Mouse (Mus musculus) erythroblast, embryonic 14.5 days (primary cell): ENCODE results near the gene Ric3. TPM values are rescaled to one million over a fixed set of nuclear protein-coding genes. Genes with fewer than 3 reads are reported as not detected.
"Not testable (repeated sequence)": the region's sequence is repeated elsewhere in the genome, so short reads cannot be mapped to it uniquely, and the experiment has no call there.

Experiments
- H3K27me3 ChIP-seq: 2 replicates; pipeline ENCODE4 v1.6.1; 2012; ENCODE audit warnings: inconsistent platforms; ENCODE audit not compliant: control insufficient read depth
- H3K36me3 ChIP-seq: 2 replicates; pipeline ENCODE4 v1.6.1; 2012; ENCODE audit warnings: mild to moderate bottlenecking, inconsistent platforms; ENCODE audit not compliant: control insufficient read depth
- H3K4me1 ChIP-seq: 2 replicates; pipeline ENCODE4 v1.6.1; 2012; ENCODE audit warnings: inconsistent platforms; ENCODE audit not compliant: control insufficient read depth
- H3K4me3 ChIP-seq: replicated peaks from 2 replicates; pipeline ENCODE3; 2012; ENCODE audit warnings: moderate library complexity, mild to moderate bottlenecking, inconsistent platforms
- H3K9me3 ChIP-seq: 2 replicates; pipeline ENCODE4 v1.6.1; 2012; ENCODE audit warnings: low read length, inconsistent platforms, mixed read lengths; ENCODE audit not compliant: control insufficient read depth
- GATA1 ChIP-seq: IDR thresholded peaks from 2 replicates; pipeline ENCODE4 v1.6.1; 2012; ENCODE audit warnings: low read length, inconsistent platforms, mixed read lengths
- TAL1 ChIP-seq: IDR thresholded peaks from 3 replicates; pipeline ENCODE4 v1.6.1; 2012; ENCODE audit warnings: low read length, inconsistent platforms, mixed read lengths
- polyA plus RNA-seq: library from polyadenylated mRNA; stranded (reverse); fragments of >175 nt; gene quantifications from 2 replicates; pipeline ENCODE4 v1.2.3, GENCODE M21; 2012

Ric3 gene
- 0.07 TPM in 1 of 2 replicates, not detected in the other for polyA plus RNA-seq

DNA sequence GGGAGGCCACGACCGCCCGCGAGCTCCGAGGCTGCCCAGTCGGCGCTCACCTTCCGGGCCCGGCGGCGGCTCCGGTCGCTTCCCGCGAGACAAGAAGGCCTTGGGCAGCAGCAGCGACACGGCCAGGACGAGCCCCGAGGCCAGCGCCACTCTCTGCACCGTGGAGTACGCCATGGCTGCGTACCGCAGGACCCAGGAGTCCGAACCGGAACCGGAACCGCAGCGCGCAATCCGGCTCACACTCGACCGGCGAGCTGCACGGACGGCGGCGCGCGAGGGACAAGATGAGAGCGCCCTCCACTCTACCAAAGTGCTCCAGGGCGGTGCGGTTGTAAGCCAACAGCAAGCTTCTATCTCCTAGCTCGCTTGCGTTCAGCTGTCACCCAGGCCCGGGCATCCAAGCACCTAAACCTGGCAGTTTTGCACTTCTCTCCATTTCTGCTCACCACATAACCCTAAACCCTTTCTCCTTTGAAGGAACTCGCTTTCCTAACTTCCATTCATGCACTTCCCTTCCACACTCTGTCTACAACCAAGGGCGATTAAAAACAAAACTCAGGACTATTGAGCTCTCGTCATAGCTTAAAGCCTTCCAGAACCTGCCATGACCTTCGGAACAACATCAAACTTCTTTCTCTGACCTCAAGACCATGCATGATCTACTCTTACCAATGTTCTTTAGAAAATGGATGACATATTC is at the start of gene Ric3:
Ric3 (minus strand) TSS at position 219 of the 700 bp plus-strand sequence.
- no peaks in the 10 kb centered on the region for H3K36me3 ChIP-seq
- no peak for TF ChIP-seq GATA1
- TF ChIP-seq TAL1: no peak
- H3K9me3 ChIP-seq: no peaks in the 10 kb centered on the region
- peak within 1 kb of the TSS; percentile 62 for H3K4me3 ChIP-seq
- H3K4me1 ChIP-seq: peaks cover 8% of the 10 kb centered on the region
- peaks cover 31% of the 10 kb centered on the region for H3K27me3 ChIP-seq

DNA sequence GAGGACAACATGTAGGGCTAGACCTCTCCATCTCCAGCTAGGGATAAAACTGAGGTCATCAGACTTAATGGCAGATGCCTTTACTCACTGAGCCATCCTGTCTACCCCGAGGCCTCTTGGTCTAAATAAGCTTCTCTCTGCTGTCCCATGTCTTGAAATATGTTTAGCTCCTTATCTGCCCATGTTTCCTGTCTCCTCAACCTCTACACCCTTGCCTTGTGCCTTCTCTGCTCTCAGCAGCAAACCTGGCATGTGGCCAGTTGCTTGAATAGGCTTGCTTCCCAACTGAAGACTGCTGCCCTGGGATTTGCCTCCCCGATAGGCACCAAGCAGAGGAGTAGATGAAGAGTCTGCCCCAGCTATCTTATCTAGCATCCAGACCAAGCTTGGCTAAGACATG is 48.4 kb upstream of the Ric3 start:
- TF ChIP-seq GATA1: no peak
- Histone ChIP-seq H3K36me3 (no peaks in the 10 kb centered on the region), H3K4me1 (peaks cover 5% of the 10 kb centered on the region), H3K4me3 (no peak overlapping the region), H3K9me3 (peaks cover 3% of the 10 kb centered on the region; the same call in 1 of the 2 replicates), H3K27me3 (peaks cover 9% of the 10 kb centered on the region; the same call in 1 of the 2 replicates)

DNA sequence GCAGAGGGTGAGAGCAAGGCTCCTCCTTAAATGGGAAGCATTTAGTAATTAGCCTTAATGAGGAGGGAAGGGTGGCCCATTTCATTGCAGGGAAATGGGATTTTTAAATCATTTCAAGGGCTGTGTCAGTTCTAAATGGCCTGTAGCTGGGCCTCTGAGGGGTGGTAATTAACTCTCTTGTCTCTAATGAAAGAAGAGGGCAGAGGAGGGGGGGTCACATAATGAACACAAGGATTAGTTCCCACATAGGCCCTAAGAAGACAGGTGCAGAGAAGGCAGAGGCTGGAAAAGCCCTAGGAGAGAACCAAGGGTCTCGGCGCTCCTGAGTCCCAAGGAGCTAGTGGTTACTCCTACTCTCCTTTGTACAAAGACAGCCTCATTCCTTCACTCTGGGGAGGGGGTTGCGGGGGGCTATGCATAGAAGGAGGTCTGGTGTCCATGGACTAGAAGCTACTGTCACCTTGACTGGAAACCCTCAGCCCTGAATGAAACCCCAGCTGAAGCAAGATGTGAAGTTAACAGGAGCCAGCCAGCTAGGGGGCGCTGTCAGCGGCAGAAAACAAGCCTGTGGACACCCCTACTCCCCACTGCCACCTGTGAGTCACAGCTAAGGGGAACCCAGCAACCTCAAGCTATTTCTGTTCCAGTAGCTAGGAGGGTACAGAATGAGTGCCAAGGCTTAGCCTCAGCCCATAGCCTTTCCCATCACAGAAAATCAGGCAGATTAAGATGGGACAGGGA is 47.0 kb upstream of the Ric3 start:
- peaks cover 11% of the 10 kb centered on the region; the same call in 1 of the 2 replicates for H3K27me3 ChIP-seq
- no peaks in the 10 kb centered on the region for H3K36me3 ChIP-seq
- peaks cover 2% of the 10 kb centered on the region; the same call in 1 of the 2 replicates for H3K4me1 ChIP-seq
- peaks cover 3% of the 10 kb centered on the region; the same call in 1 of the 2 replicates for H3K9me3 ChIP-seq
- no peak overlapping the region for H3K4me3 ChIP-seq
- no peak for TF ChIP-seq GATA1
- TF ChIP-seq TAL1: no peak

DNA sequence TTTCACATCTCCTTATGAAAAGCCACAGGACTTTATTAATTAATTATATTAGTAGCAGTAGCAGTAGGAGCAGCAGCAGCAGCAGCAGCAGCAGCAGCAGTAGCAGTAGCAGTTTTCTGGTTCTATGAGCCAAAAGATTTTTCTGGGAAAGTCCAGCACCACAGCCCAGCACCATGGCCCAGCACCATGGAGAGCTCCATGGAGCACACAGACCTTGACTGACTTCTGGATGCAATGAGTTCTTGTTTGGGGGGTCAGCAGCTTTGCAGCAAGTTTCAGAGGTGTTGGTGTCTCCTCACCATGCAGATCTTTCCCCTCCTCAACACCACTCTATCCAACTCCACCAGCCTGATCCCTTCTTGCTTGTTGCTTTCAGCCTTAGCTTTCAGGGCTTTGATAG is 46.3 kb upstream of the Ric3 start:
- peaks cover 4% of the 10 kb centered on the region; the same call in 1 of the 2 replicates for H3K4me1 ChIP-seq
- peaks cover 3% of the 10 kb centered on the region; the same call in 1 of the 2 replicates for H3K9me3 ChIP-seq
- no peaks in the 10 kb centered on the region for H3K36me3 ChIP-seq
- TF ChIP-seq GATA1 (no peak), TAL1 (no peak)
- H3K27me3 ChIP-seq: peaks cover 16% of the 10 kb centered on the region
- H3K4me3 ChIP-seq: no peak overlapping the region

DNA sequence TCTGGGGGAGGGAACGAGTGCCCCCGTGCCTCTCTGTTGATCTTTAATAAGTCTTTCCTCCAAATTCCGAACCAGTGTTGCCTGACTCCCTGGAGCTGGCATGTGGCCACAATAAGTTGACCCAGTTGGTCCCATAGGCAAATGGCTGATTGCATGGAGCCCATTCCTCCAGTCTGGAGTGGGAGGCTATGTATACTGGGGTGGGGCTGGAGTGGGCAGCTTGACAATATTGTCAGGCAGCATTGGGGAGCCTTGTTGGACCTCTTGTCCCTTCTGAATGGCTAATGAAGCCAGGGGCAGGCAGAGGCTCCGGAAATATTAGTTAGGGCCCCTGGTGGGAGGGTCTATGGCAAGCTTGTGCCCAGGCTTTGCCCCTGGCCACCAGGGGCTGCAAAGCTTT is 32.8 kb upstream of the Ric3 start:
- peaks cover 61% of the 10 kb centered on the region for H3K4me1 ChIP-seq
- no peaks in the 10 kb centered on the region for H3K9me3 ChIP-seq
- H3K27me3 ChIP-seq: no peaks in the 10 kb centered on the region
- H3K36me3 ChIP-seq: no peaks in the 10 kb centered on the region
- H3K4me3 ChIP-seq: no peak overlapping the region
- TF ChIP-seq GATA1 (no peak), TAL1 (no peak)

DNA sequence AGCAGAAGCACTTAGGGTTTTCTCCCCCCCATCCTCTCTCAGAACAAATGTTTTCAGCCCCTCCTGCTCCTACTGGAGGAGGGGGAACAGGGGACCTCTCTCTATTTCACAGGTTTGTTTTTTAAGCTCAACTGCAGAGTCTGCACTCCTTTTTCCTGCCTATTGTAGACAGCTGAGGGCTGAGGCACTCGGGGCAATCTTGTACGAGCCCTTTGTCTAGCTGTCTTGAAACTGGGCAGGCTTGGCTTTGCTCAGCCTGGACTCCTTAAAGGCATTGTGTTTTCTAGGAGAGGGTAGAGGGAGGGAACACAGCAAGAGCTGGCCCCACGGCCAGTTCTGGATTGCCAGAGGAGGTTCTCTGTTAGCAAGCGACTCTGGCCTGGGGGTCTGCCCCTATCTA is 32.4 kb upstream of the Ric3 start:
- H3K36me3 ChIP-seq, H3K9me3 ChIP-seq, H3K4me3 ChIP-seq, H3K27me3 ChIP-seq: not testable (repeated sequence)
- H3K4me1 ChIP-seq: peaks cover 66% of the 10 kb centered on the region

DNA sequence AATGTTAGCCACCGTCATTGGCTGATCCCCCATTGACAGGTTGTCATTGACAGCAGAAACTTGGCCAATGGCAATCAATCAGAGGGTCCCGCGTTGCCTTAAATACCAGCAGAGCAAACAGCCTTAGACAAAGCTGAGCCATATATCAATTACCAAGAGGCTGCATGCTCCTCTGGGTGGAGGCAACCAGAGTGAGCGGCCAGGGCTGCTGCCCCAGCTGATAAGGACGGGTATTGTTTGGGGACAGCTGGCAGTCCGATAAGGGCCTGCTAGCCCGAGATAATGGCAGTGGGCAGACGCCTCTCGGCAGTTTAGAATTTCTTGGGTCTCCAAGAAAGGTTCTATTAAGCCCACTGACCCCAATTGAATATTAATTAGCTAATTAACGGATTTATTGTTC is 31.8 kb upstream of the Ric3 start:
- peak; percentile 98 for TF ChIP-seq GATA1
- peak; percentile 96 for TF ChIP-seq TAL1
- Histone ChIP-seq H3K9me3 (no peaks in the 10 kb centered on the region), H3K36me3 (no peaks in the 10 kb centered on the region), H3K4me1 (peaks cover 71% of the 10 kb centered on the region), H3K4me3 (peak overlapping the region; percentile 47), H3K27me3 (no peaks in the 10 kb centered on the region)

DNA sequence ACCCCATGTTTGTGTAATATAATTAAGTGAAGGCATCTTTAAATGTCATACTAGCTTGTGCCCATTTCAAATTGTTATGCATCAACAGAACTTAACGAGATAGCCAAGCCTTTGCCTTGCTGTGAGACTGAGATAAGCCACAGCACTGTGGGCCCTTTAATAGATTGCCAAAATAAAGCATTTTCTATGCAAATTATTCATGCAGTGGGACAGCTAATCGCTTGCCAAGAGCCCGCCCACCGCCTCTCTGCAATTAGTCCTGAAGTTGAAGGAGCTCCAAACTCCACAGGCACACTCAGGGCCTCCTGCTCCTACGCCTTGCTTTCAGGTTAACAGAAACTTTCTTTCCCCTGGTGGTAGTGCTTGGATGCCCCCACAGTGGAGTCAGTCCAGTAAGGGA is 27.9 kb upstream of the Ric3 start:
- TF ChIP-seq GATA1 (peak; percentile 53; the same call in 1 of the 2 replicates), TAL1 (peak; percentile 63)
- H3K36me3 ChIP-seq: no peaks in the 10 kb centered on the region
- peak overlapping the region; percentile 41 for H3K4me3 ChIP-seq
- H3K4me1 ChIP-seq: peaks cover 62% of the 10 kb centered on the region
- H3K27me3 ChIP-seq: no peaks in the 10 kb centered on the region
- H3K9me3 ChIP-seq: no peaks in the 10 kb centered on the region

DNA sequence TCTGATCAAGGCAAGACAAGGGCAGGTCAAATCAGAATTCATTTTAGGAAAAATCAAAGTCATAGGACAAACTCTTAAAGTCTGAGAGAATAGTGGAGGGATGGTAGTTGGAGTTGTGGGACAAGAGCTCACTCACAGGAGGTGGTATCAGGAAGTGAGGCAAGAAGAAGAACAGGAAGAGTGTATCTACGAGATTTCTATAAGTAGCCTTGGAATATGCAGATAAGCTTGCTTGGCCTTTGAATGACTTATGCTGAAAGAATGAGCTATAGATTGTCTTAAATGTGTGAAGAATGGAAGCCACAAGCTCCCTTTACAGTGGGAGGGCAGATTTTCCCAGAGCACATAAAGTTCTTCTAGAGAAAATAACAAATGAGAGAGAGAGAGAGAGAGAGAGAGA is 21.8 kb upstream of the Ric3 start:
- no peaks in the 10 kb centered on the region for H3K36me3 ChIP-seq
- no peaks in the 10 kb centered on the region for H3K9me3 ChIP-seq
- H3K4me1 ChIP-seq: peaks cover 13% of the 10 kb centered on the region
- H3K4me3 ChIP-seq: no peak overlapping the region
- TF ChIP-seq GATA1: no peak
- no peak for TF ChIP-seq TAL1
- no peaks in the 10 kb centered on the region for H3K27me3 ChIP-seq
